Mouse (Mus musculus): Measurements from ENCODE around the gene Opcml.

- TF ChIP-seq CTCF (IDR thresholded peaks at IDR 0.05; ENCODE audit: borderline replicate concordance, insufficient read depth, low read depth, low read length) (no peak), POLR2A (IDR thresholded peaks at IDR 0.05; ENCODE audit: borderline replicate concordance, insufficient read depth, low read length) (no peak)
Observed at GRCm38 (mm10) chr9:28571682-28572081, 781.1 kb downstream of the Opcml start.

All from cerebellum, adult 2 months (tissue).